Mouse (Mus musculus) hindbrain, embryonic 12.5 days (tissue): ENCODE data around the gene Etd. TPM values are rescaled to one million over a fixed set of nuclear protein-coding genes. Genes with fewer than 3 reads are reported as not detected.
"Not testable (repeated sequence)": the region's sequence is repeated elsewhere in the genome, so short reads cannot be mapped to it uniquely, and the experiment has no call there.

Experiments
- ATAC-seq: fragments of 200-750 bp; cut with Nextera tagmentation; 2 replicates; pipeline ENCODE4 v1.8.0; 2017; ENCODE audit warnings: moderate TSS enrichment; ENCODE audit not compliant: low FRiP score
- H3K27ac ChIP-seq: fragments of 300-500 bp; sonication (generic); 2 replicates; pipeline ENCODE4 v1.5.1; 2016; ENCODE audit warnings: mild to moderate bottlenecking
- H3K27me3 ChIP-seq: fragments of 300-500 bp; sonication (generic); 2 replicates; pipeline ENCODE4 v1.6.1; 2016; ENCODE audit warnings: mild to moderate bottlenecking
- H3K36me3 ChIP-seq: fragments of 300-500 bp; sonication (generic); 2 replicates; pipeline ENCODE4 v1.6.1; 2016; ENCODE audit warnings: mild to moderate bottlenecking
- H3K4me1 ChIP-seq: fragments of 300-500 bp; sonication (generic); 2 replicates; pipeline ENCODE4 v1.6.1; 2016
- H3K4me2 ChIP-seq: fragments of 300-500 bp; sonication (generic); replicated peaks from 2 replicates; pipeline ENCODE4 v1.6.1; 2016; ENCODE audit warnings: mild to moderate bottlenecking
- H3K4me3 ChIP-seq: fragments of 300-500 bp; sonication (generic); 2 replicates; pipeline ENCODE4 v1.5.1; 2016; ENCODE audit warnings: mild to moderate bottlenecking
- H3K9ac ChIP-seq: fragments of 300-500 bp; sonication (generic); 2 replicates; pipeline ENCODE4 v1.6.1; 2016; ENCODE audit warnings: mild to moderate bottlenecking, moderate library complexity
- H3K9me3 ChIP-seq: fragments of 300-500 bp; sonication (generic); replicated peaks from 2 replicates; pipeline ENCODE4 v1.6.1; 2016; ENCODE audit warnings: mild to moderate bottlenecking
- WGBS: fragments of 180-500 bp; shearing (Covaris S2); methylation state at CpG from one replicate; pipeline ENCODE4 v1.1.7; 2016; 5-methylcytosine and 5-hydroxymethylcytosine counted together
- polyA plus RNA-seq: library from polyadenylated mRNA; unstranded; fragments of >200 nt; fragmentation: Nextera tagmentation; extraction: Ambion mirVana; gene quantifications from 2 replicates; pipeline ENCODE4 v1.2.1, GENCODE M21; 2016

Etd gene
- polyA plus RNA-seq = not detected in 2 replicates

- WGBS = 89% methylated on average over 3 of the region's 3 CpGs
These were observed at the start of gene Etd for GRCm38 (mm10) chrX:53434618-53435017. TSS of gene Etd (plus strand) at chrX:53434918.

GRCm38 (mm10) chrX:53386362-53386761 lies 48.4 kb upstream of the Etd start:
- H3K27ac ChIP-seq = no peak overlapping the region
- H3K4me3 ChIP-seq = no peak overlapping the region
- no peaks in the 10 kb centered on the region for H3K9me3 ChIP-seq
- no peak overlapping the region for H3K9ac ChIP-seq
- H3K4me2 ChIP-seq = no peak overlapping the region
- H3K36me3 ChIP-seq = no peaks in the 10 kb centered on the region
- H3K27me3 ChIP-seq = no peaks in the 10 kb centered on the region
- H3K4me1 ChIP-seq = no peaks in the 10 kb centered on the region
- no peak for ATAC-seq
- WGBS = 88% methylated on average over 3 of the region's 3 CpGs

More at GRCm38 (mm10) chrX:53434618-53435017, at the start of gene Etd:
- Histone ChIP-seq H3K4me1 (no peaks in the 10 kb centered on the region), H3K4me3 (no peak within 1 kb of the TSS), H3K27ac (no peak within 1 kb of the TSS), H3K36me3 (no peaks in the 10 kb centered on the region), H3K9ac (no peak within 1 kb of the TSS), H3K9me3 (no peaks in the 10 kb centered on the region), H3K27me3 (no peaks in the 10 kb centered on the region), H3K4me2 (no peak within 1 kb of the TSS)
- no peak for ATAC-seq

- Histone ChIP-seq H3K4me2 (no peak overlapping the region), H3K9ac (no peak overlapping the region), H3K27ac (no peak overlapping the region), H3K27me3 (no peaks in the 10 kb centered on the region), H3K4me3 (no peak overlapping the region), H3K4me1 (no peaks in the 10 kb centered on the region), H3K9me3 (no peaks in the 10 kb centered on the region), H3K36me3 (no peaks in the 10 kb centered on the region)
- 75% methylated on average over 1 of the region's 1 CpGs for WGBS
- ATAC-seq = no peak
These were observed 1.8 kb upstream of the Etd start for GRCm38 (mm10) chrX:53432888-53433287.

- H3K27me3 ChIP-seq = no peaks in the 10 kb centered on the region
- H3K27ac ChIP-seq = no peak overlapping the region
- H3K4me3 ChIP-seq = no peak overlapping the region
- H3K9ac ChIP-seq = no peak overlapping the region
- no peak for ATAC-seq
- 49% methylated on average over 3 of the region's 3 CpGs for WGBS
- no peaks in the 10 kb centered on the region for H3K9me3 ChIP-seq
- no peaks in the 10 kb centered on the region for H3K4me1 ChIP-seq
- no peak overlapping the region for H3K4me2 ChIP-seq
- no peaks in the 10 kb centered on the region for H3K36me3 ChIP-seq
These were observed 24.9 kb downstream of the Etd start for GRCm38 (mm10) chrX:53459573-53459972.

- H3K4me3 ChIP-seq, H3K9me3 ChIP-seq, ATAC-seq, H3K4me1 ChIP-seq, H3K27ac ChIP-seq, H3K36me3 ChIP-seq, H3K9ac ChIP-seq, H3K4me2 ChIP-seq, H3K27me3 ChIP-seq: not testable (repeated sequence)
These were observed 29.5 kb downstream of the Etd start for GRCm38 (mm10) chrX:53464194-53464593.

Other genes starting within 250 kb of the Etd start
- gene Plac1, start 194.8 kb upstream of the Etd start, polyA plus RNA-seq = 2.7 and 3.0 TPM in 2 replicates
- 4.9 and 5.5 TPM in 2 replicates for gene Fam122b, start 165.1 kb upstream of the Etd start, polyA plus RNA-seq
- gene Fam122c, start 161.5 kb upstream of the Etd start, polyA plus RNA-seq = not detected in 2 replicates
- 52.8 and 59.2 TPM in 2 replicates for gene Mospd1, start 64.4 kb upstream of the Etd start, polyA plus RNA-seq
- 98.0 and 99.3 TPM in 2 replicates for gene Rtl8c, start 173.1 kb downstream of the Etd start, polyA plus RNA-seq
- not detected in 2 replicates for gene Gm14597, start 174.1 kb downstream of the Etd start, polyA plus RNA-seq
- 131 and 132 TPM in 2 replicates for gene Rtl8a, start 208.8 kb downstream of the Etd start, polyA plus RNA-seq
- 97.0 and 107 TPM in 2 replicates for gene Rtl8b, start 235.5 kb downstream of the Etd start, polyA plus RNA-seq